Mouse (Mus musculus) heart, embryonic 13.5 days (tissue): ENCODE data around the gene Car11. TPM values are rescaled to one million over a fixed set of nuclear protein-coding genes. Genes with fewer than 3 reads are reported as not detected.

ENCODE experiments used
- ATAC-seq: fragments of 200-750 bp; cut with Nextera tagmentation; 2 replicates; pipeline ENCODE4 v1.8.0; 2017; ENCODE audit warnings: moderate TSS enrichment; ENCODE audit not compliant: insufficient number of reproducible peaks, low FRiP score, low TSS enrichment; ENCODE audit errors: extremely low read depth
- H3K27ac ChIP-seq: fragments of 300-500 bp; sonication (generic); replicated peaks from 2 replicates; pipeline ENCODE4 v1.5.1; 2015; ENCODE audit warnings: moderate library complexity, mild to moderate bottlenecking, inconsistent platforms
- H3K27me3 ChIP-seq: fragments of 300-500 bp; sonication (generic); replicated peaks from 2 replicates; pipeline ENCODE4 v1.6.1; 2015; ENCODE audit warnings: mild to moderate bottlenecking, inconsistent platforms
- H3K36me3 ChIP-seq: fragments of 300-500 bp; sonication (generic); 2 replicates; pipeline ENCODE4 v1.6.1; 2015; ENCODE audit warnings: mild to moderate bottlenecking, inconsistent platforms
- H3K4me1 ChIP-seq: fragments of 300-500 bp; sonication (generic); 2 replicates; pipeline ENCODE4 v1.6.1; 2015; ENCODE audit warnings: inconsistent platforms
- H3K4me2 ChIP-seq: fragments of 300-500 bp; sonication (generic); 2 replicates; pipeline ENCODE4 v1.6.1; 2015; ENCODE audit warnings: inconsistent platforms, mild to moderate bottlenecking, moderate library complexity
- H3K4me3 ChIP-seq: fragments of 300-500 bp; sonication (generic); 2 replicates; pipeline ENCODE4 v1.5.1; 2015; ENCODE audit warnings: moderate library complexity, mild to moderate bottlenecking, inconsistent platforms
- H3K9ac ChIP-seq: fragments of 300-500 bp; sonication (generic); 2 replicates; pipeline ENCODE4 v1.6.1; 2015; ENCODE audit warnings: inconsistent platforms, mild to moderate bottlenecking, moderate library complexity
- H3K9me3 ChIP-seq: fragments of 300-500 bp; sonication (generic); 2 replicates; pipeline ENCODE4 v1.6.1; 2016; ENCODE audit warnings: inconsistent platforms
- WGBS: fragments of 180-500 bp; shearing (Covaris S2); methylation state at CpG from one replicate; pipeline ENCODE4 v1.1.7; 2015; ENCODE audit warnings: mixed read lengths; 5-methylcytosine and 5-hydroxymethylcytosine counted together
- polyA plus RNA-seq: library from polyadenylated mRNA; unstranded; fragments of >200 nt; fragmentation: Nextera tagmentation; extraction: Ambion mirVana; gene quantifications from 2 replicates; pipeline ENCODE4 v1.2.1, GENCODE M21; 2015

The Car11 gene
- polyA plus RNA-seq, 1 experiment from 2014 or later: 5.4 TPM

DNA sequence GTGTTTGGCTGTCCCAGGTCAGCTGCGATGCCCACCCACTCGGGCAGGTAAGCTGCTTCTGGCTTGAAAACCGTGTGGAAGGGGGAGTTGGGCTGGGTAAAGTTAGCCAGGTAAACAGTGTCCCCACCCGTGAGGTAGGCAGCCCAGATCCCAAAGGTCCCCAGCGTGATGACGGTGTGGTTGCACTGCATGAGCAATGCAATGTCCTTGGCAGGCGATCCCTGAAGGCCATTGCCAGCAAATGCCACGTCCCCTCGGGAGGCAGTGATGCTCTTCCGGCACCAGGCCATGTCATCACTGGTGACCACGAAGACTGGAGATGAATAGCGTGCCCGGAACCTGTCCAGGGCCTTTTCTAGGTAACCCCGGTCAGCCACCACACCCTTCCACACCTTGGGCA, 21.1 kb upstream of the Car11 start:
- no peaks in the 10 kb centered on the region for H3K9me3 ChIP-seq
- ATAC-seq: no peak
- H3K9ac ChIP-seq: no peak overlapping the region
- H3K4me2 ChIP-seq: no peak overlapping the region
- no peak overlapping the region for H3K4me3 ChIP-seq
- peaks cover 6% of the 10 kb centered on the region; the same call in 1 of the 2 replicates for H3K27me3 ChIP-seq
- H3K27ac ChIP-seq: no peak overlapping the region
- H3K36me3 ChIP-seq: no peaks in the 10 kb centered on the region
- H3K4me1 ChIP-seq: peaks cover 32% of the 10 kb centered on the region
- 84% methylated on average over 14 of the region's 14 CpGs for WGBS

DNA sequence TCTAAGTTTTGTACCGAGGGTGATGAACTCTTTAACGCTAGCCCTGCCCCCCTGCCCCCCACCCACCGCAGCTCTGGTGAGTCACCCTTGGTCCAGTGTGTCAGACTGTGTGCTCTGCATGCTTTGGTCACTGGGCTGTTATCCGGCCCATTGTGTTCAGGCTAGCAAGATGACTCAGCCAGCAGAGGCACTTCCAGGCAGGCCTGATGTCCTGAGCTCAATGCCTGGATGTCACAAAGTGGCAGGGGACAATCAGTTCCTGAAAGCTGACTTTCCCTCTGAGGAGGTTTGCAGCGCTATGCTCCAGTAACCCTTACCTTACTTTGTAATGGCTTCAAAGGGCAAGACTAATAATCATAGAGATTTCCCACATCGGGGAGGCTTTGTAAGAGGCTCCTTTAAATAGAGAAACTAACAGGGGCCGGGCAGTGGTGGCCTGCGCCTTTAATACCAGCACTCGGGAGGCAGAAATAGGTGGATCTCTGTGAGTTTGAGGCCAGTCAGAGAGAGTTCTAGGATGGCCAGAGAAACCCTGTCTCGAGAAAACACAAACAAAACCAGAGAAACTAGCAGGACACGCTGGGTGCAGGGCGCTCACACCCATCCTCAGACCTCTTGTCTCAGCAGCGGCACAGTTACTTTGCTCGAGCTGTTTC, 19.5 kb upstream of the Car11 start:
- 57% methylated on average over 14 of the region's 14 CpGs for WGBS
- H3K27me3 ChIP-seq: peaks cover 16% of the 10 kb centered on the region; the same call in 1 of the 2 replicates
- no peaks in the 10 kb centered on the region for H3K9me3 ChIP-seq
- 0 out of 2 replicates have a peak overlapping the region, but pooled peaks have one; percentile 20 for H3K9ac ChIP-seq
- no peak overlapping the region for H3K4me2 ChIP-seq
- H3K4me1 ChIP-seq: peaks cover 32% of the 10 kb centered on the region
- H3K27ac ChIP-seq: peak overlapping the region; percentile 59
- no peak overlapping the region for H3K4me3 ChIP-seq
- no peaks in the 10 kb centered on the region for H3K36me3 ChIP-seq
- no peak for ATAC-seq

DNA sequence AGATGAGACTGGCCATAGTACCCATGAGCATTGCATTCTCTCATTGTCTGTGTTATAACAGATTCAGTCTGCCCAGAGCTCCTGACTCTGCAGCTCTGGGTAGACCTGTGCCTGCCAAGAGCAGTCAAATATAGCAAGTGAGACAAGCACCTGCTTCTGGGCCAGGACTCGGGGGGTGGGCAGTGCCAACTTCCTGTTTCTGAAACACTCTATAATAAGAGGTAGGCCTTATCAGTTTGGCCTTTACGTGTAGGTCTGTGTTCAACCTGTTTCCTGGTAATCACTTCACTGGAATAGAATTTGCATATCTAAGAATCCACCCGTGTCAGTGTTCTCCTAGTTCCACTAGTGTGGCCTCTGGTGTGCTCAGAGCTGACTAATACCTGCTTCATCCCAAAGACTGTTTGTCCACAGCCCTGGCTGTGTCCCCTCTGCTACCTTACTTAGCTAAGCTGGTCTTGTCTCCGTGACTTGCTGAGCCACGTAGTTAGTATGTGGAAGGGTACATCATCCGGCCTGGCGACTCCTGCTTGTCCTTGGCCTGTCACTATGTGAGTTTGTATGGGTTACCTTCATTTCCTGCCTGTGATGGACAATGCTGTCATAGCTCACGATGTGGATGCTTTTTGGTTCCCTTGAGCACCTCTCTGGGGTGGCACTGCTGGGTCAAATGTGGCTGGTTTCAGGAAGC, 18.5 kb upstream of the Car11 start:
- 60% methylated on average over 8 of the region's 8 CpGs for WGBS
- Histone ChIP-seq H3K36me3 (no peaks in the 10 kb centered on the region), H3K9ac (0 out of 2 replicates have a peak overlapping the region, but pooled peaks have one; percentile 35), H3K27ac (peak overlapping the region; percentile 59), H3K9me3 (no peaks in the 10 kb centered on the region), H3K4me2 (no peak overlapping the region), H3K27me3 (peaks cover 17% of the 10 kb centered on the region; the same call in 1 of the 2 replicates), H3K4me3 (no peak overlapping the region), H3K4me1 (peaks cover 32% of the 10 kb centered on the region)
- no peak for ATAC-seq

DNA sequence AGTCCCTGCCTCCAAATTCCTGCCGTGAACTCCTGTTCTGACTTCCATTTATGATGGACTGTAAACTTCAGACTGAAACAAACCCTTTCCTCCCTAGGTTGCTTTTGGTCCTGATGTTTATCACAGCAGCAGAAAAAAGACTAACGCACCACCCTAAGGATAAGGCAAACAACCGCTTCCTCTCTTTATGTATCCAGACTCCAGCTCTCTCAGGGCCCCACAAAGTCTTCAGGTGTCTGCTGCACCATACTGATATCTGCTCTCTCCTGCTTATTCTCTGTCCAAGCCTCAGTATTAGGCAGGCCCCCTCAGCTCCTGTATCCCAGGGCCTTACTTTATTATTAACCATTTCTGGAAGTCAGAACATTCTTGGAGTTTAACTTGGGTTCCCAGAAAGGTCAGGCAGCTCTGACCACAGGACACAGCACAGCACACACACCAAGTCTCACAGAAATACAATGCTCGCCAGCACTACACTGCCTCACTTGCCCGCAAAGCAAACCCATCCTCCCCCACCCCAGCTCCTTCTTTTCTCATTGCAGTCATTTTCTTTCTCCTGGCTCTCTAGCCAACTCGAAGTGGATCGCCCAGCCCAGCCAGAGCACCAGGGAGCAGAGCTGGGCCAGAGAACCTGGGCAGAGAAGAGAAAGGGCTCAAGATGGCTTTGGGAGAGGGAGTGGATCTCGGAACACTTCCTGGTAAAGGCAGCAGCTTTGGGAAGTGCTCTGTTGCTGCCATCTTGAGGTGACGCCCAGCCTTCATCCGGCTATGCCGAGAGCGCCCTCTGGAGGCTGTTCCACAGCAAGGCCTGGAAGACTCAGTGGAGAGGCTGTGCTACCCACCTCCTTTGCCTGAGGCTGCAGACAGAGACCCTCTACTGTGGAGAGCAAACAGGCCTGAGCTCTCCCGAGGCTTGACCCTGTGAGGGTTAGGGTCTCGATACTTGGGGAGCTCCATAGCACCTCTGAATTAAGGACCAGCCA, 17.2 kb upstream of the Car11 start:
- no peaks in the 10 kb centered on the region for H3K9me3 ChIP-seq
- H3K4me2 ChIP-seq: peak overlapping the region; percentile 62
- no peak; the same call in 1 of the 2 replicates for ATAC-seq
- no peaks in the 10 kb centered on the region for H3K36me3 ChIP-seq
- 0 out of 2 replicates have a peak overlapping the region, but pooled peaks have one; percentile 22 for H3K4me3 ChIP-seq
- peaks cover 17% of the 10 kb centered on the region; the same call in 1 of the 2 replicates for H3K27me3 ChIP-seq
- H3K27ac ChIP-seq: peak overlapping the region; percentile 51; the same call in 1 of the 2 replicates
- peaks cover 32% of the 10 kb centered on the region for H3K4me1 ChIP-seq
- 27% methylated on average over 14 of the region's 14 CpGs for WGBS
- peak overlapping the region; percentile 74 for H3K9ac ChIP-seq

DNA sequence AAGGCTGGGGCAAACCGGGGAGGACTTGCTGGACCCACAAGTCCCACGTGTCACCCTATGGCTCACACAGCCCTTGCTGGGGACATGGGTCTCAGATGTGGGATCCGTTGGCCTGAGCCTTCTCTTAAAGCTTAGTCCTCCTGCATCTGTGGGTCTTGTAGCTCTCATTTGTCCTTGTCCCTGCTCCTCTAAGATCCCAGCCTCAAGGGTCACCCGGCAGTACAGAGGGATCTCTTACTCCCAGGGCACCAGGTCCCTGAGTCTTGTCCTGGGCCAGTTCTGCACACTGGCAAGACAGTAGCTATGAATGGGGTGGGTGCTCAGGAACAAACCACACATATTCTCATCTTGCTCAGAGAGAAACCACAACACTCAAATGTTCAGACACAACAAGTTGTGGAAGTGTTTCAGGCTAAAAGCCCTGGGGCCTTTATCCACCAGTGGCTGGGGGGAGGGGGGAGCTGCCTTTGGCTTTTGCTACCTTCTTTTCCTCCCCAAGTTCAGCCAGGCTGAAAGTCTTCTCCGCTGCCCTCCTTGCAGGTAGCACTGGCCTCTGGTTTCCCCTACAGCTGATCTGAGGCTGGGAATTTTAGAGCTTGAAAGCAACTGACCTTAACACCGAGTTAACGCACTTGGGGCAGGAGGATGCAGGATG, 16.1 kb upstream of the Car11 start, which contains the start of gene Ntn5:
Ntn5 (plus strand) TSS at position 627 of the 655 bp plus-strand sequence.
- ATAC-seq: no peak
- no peaks in the 10 kb centered on the region for H3K9me3 ChIP-seq
- no peak within 1 kb of the TSS for H3K4me3 ChIP-seq
- peak within 1 kb of the TSS; percentile 40 for H3K9ac ChIP-seq
- H3K4me1 ChIP-seq: peaks cover 32% of the 10 kb centered on the region
- 79% methylated on average over 7 of the region's 7 CpGs for WGBS
- no peak within 1 kb of the TSS for H3K27ac ChIP-seq
- H3K36me3 ChIP-seq: no peaks in the 10 kb centered on the region
- no peak within 1 kb of the TSS for H3K4me2 ChIP-seq
- H3K27me3 ChIP-seq: peaks cover 17% of the 10 kb centered on the region; the same call in 1 of the 2 replicates

DNA sequence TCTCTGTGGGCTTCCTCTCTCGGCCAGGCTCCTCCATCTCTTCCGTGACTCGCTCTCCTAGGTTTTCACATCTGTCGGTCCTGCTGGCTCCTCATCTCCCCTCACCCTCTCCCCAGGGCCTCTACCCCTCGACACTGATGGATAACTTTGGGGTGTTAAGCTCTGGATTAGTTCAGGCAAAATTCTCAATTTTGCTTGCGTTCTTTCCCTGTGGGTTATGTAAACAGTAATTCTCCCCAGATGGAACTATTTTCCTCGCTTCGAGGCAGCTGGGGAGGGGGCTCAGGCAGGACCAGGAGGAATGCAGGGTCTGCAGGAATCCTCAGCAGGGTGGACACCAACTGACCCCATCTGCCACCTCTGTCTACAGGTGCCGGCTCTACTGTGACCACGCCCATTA, 13.8 kb upstream of the Car11 start:
- no peak overlapping the region for H3K4me3 ChIP-seq
- no peak overlapping the region for H3K4me2 ChIP-seq
- no peak for ATAC-seq
- H3K9me3 ChIP-seq: no peaks in the 10 kb centered on the region
- peaks cover 32% of the 10 kb centered on the region for H3K4me1 ChIP-seq
- H3K27me3 ChIP-seq: peaks cover 17% of the 10 kb centered on the region; the same call in 1 of the 2 replicates
- WGBS: 52% methylated on average over 10 of the region's 10 CpGs
- no peak overlapping the region for H3K9ac ChIP-seq
- no peak overlapping the region for H3K27ac ChIP-seq
- H3K36me3 ChIP-seq: no peaks in the 10 kb centered on the region

DNA sequence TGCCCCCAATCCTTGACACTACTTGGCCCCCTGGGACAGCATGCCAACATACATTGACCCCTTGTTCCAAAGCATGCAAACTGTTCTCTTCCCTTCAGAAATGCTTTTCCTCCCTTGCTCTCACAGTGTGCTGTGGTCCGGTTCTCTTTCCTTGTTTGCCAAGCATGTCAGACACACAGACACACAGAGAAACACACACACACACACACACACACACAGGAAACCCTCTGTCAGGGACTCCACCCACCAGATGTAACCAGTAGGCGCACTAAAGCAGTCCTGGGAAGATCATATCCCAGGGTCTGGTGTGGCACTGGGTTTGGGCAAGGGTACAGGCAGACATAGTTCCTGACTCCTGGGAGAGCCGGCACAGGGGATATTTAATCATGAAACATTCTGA, 12.8 kb upstream of the Car11 start:
- H3K9ac ChIP-seq: no peak overlapping the region
- peaks cover 24% of the 10 kb centered on the region for H3K4me1 ChIP-seq
- H3K9me3 ChIP-seq: no peaks in the 10 kb centered on the region
- H3K36me3 ChIP-seq: no peaks in the 10 kb centered on the region
- no peak overlapping the region for H3K27ac ChIP-seq
- H3K4me3 ChIP-seq: no peak overlapping the region
- H3K4me2 ChIP-seq: no peak overlapping the region
- WGBS: 74% methylated on average over 3 of the region's 3 CpGs
- H3K27me3 ChIP-seq: peaks cover 17% of the 10 kb centered on the region; the same call in 1 of the 2 replicates
- ATAC-seq: no peak

DNA sequence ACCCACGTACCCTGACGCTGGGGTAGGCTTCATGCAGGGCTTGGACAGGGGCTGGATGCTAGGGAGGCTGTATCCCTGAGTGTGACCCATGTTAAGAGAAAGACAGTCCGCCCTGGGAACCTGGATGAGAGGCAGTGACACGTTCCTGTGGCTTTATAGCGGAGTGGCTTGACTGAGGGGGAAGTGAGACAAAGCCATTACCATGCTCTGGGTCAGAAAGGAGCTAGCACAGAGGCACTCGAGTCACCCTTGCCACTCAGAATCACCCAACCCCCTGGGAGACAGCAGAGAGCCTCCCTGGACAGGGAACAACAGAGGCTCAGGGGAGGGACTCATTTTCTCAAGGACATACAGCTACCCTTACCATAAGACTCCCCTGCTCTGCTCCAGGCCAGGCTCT, 10.5 kb upstream of the Car11 start:
- H3K36me3 ChIP-seq: no peaks in the 10 kb centered on the region
- H3K4me2 ChIP-seq: no peak overlapping the region
- H3K4me1 ChIP-seq: peaks cover 17% of the 10 kb centered on the region
- H3K27ac ChIP-seq: 0 out of 2 replicates have a peak overlapping the region, but pooled peaks have one; percentile 58
- no peak for ATAC-seq
- 54% methylated on average over 6 of the region's 6 CpGs for WGBS
- H3K27me3 ChIP-seq: peaks cover 9% of the 10 kb centered on the region; the same call in 1 of the 2 replicates
- no peaks in the 10 kb centered on the region for H3K9me3 ChIP-seq
- no peak overlapping the region for H3K4me3 ChIP-seq
- H3K9ac ChIP-seq: peak overlapping the region; percentile 60

DNA sequence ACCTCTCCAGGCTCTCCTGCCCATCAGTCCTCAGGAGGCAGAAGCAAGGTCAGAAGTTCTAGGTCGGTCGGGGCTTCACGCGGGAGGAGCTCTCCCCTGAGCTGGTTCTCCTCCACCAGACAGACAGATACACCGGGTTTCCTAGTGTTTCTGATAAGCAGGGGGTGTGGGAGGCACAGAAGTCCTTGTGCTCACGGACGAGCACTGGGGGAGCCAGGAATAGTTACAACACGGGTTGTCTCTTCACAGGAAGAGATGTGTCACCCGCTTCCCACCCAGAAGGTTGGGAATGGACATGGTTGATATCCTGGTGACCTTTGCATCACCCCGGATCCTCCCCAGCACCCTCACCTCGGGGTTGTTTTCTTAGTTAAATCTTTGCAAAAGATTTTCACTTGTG, 9.8 kb upstream of the Car11 start:
- no peak overlapping the region for H3K4me3 ChIP-seq
- no peaks in the 10 kb centered on the region for H3K9me3 ChIP-seq
- H3K9ac ChIP-seq: peak overlapping the region; percentile 60; the same call in 1 of the 2 replicates
- H3K27ac ChIP-seq: peak overlapping the region; percentile 58
- peak overlapping the region; percentile 6; the same call in 1 of the 2 replicates for H3K4me2 ChIP-seq
- peak; percentile 10; the same call in 1 of the 2 replicates for ATAC-seq
- no peaks in the 10 kb centered on the region for H3K36me3 ChIP-seq
- H3K27me3 ChIP-seq: 0 out of 2 replicates have a peak, but pooled peaks cover 3% of the 10 kb centered on the region
- 11% methylated on average over 11 of the region's 11 CpGs for WGBS
- peaks cover 17% of the 10 kb centered on the region for H3K4me1 ChIP-seq

DNA sequence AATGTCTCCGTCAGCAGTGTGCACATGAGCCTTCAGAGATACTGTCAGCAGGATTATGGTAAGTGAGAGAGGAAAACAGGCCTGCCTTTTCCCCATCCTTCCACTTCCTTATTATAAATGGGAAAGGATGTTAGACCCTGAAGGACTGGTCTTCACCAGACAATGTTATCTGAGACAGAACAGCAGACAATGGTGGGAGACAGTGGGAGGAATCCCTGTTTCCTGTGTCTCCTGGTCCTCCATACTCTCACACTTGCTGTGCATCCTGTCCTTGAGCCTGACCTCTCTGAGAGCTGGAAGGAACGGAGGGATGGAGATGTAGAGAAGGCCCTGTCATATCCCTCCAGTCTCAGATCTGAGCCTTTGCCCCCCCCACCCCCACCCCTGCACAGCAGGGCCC, 7.3 kb upstream of the Car11 start:
- H3K9ac ChIP-seq: no peak overlapping the region
- ATAC-seq: no peak
- H3K4me2 ChIP-seq: no peak overlapping the region
- 48% methylated on average over 2 of the region's 2 CpGs for WGBS
- H3K9me3 ChIP-seq: no peaks in the 10 kb centered on the region
- peaks cover 17% of the 10 kb centered on the region for H3K4me1 ChIP-seq
- H3K36me3 ChIP-seq: no peaks in the 10 kb centered on the region
- no peaks in the 10 kb centered on the region for H3K27me3 ChIP-seq
- H3K27ac ChIP-seq: no peak overlapping the region
- H3K4me3 ChIP-seq: no peak overlapping the region
